Mouse (Mus musculus): ENCODE data around the gene Zfp512b. TPM values are rescaled to one million over a fixed set of nuclear protein-coding genes. Genes with fewer than 3 reads are reported as not detected.
A peak's percentile ranks its signal among the peaks of the same experiment; 100 is the strongest.

Zfp512b gene
- polyA plus RNA-seq, 1 experiment: 32.2 TPM

DNA sequence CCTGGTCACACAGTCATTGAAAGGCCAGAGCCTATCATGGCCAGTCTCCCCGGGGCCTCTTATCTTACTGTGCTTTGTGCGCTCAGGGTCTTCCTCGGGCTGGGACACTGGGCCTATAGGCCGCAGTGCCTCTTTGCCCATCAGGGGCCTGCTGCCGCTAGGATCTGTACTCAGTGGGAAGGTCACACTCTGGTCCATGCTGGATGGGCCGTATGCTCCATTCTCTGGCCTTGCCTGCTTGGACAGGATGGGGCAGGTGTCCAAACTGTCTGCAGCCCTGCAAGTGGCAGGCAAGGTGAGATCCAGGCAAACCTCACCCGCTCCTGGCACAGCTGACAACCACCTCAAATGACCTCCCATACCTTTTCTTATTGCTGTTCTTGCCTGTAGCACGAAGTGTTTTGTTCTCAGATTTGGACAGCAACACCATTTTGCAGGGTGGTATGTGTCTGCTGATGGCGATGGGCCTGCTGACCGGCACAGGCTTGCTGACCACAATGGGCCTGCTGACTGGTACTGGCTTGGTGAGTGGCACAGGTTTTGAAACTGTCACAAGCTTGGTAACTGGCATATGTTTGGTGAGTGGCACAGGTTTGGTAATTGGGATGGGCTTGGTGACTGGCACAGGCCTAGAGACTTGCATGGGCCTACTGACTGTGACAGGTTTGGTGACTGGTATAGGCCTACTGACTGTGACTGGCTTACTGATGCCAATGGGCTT is 3.4 kb downstream of the Zfp512b start:
- no peak for TF ChIP-seq CTCF (conservative IDR thresholded peaks at IDR 0.05; ENCODE audit: insufficient read depth, insufficient read length, low read depth, low read length)
- no peak for TF ChIP-seq POLR2A (IDR thresholded peaks at IDR 0.05; ENCODE audit: low read depth, low read length)
- H3K27ac ChIP-seq (ENCODE audit: insufficient read depth, low read depth, low read length): no peak overlapping the region
- WGBS: 91% methylated on average over 10 of the region's 10 CpGs
- no peaks in the 10 kb centered on the region for H3K36me3 ChIP-seq (ENCODE audit: control insufficient read depth, insufficient read depth, low read length)
- DNase-seq: no peak
- H3K4me3 ChIP-seq (ENCODE audit: insufficient read depth, low read depth, low read length): no peak overlapping the region
- H3K4me1 ChIP-seq (ENCODE audit: control insufficient read depth, insufficient read depth, low read length): peaks cover 9% of the 10 kb centered on the region; the same call in 1 of the 2 replicates
- H3K27me3 ChIP-seq (replicated peaks; ENCODE audit: control insufficient read depth, insufficient read depth, low read length): no peaks in the 10 kb centered on the region

- Histone ChIP-seq H3K27me3 (replicated peaks; ENCODE audit: control insufficient read depth, insufficient read depth, low read length) (no peaks in the 10 kb centered on the region), H3K36me3 (ENCODE audit: control insufficient read depth, insufficient read depth, low read length) (no peaks in the 10 kb centered on the region), H3K4me1 (ENCODE audit: control insufficient read depth, insufficient read depth, low read length) (peaks cover 9% of the 10 kb centered on the region; the same call in 1 of the 2 replicates), H3K4me3 (ENCODE audit: insufficient read depth, low read depth, low read length) (no peak overlapping the region), H3K27ac (ENCODE audit: insufficient read depth, low read depth, low read length) (no peak overlapping the region)
- 85% methylated on average over 11 of the region's 11 CpGs for WGBS
- TF ChIP-seq CTCF (conservative IDR thresholded peaks at IDR 0.05; ENCODE audit: insufficient read depth, insufficient read length, low read depth, low read length) (no peak), POLR2A (IDR thresholded peaks at IDR 0.05; ENCODE audit: low read depth, low read length) (no peak)
- no peak for DNase-seq
Observed at GRCm38 (mm10) chr2:181588229-181588780, 4.3 kb downstream of the Zfp512b start.

GRCm38 (mm10) chr2:181587796-181588195 is 4.8 kb downstream of the Zfp512b start:
- H3K4me1 ChIP-seq (ENCODE audit: control insufficient read depth, insufficient read depth, low read length): peaks cover 5% of the 10 kb centered on the region; the same call in 1 of the 2 replicates
- no peak overlapping the region for H3K27ac ChIP-seq (ENCODE audit: insufficient read depth, low read depth, low read length)
- TF ChIP-seq POLR2A (IDR thresholded peaks at IDR 0.05; ENCODE audit: low read depth, low read length) (no peak), CTCF (conservative IDR thresholded peaks at IDR 0.05; ENCODE audit: insufficient read depth, insufficient read length, low read depth, low read length) (0 out of 2 replicates have a peak, but pooled peaks have one; percentile 16)
- no peaks in the 10 kb centered on the region for H3K27me3 ChIP-seq (replicated peaks; ENCODE audit: control insufficient read depth, insufficient read depth, low read length)
- WGBS: 79% methylated on average over 6 of the region's 6 CpGs
- H3K4me3 ChIP-seq (ENCODE audit: insufficient read depth, low read depth, low read length): no peak overlapping the region
- H3K36me3 ChIP-seq (ENCODE audit: control insufficient read depth, insufficient read depth, low read length): no peaks in the 10 kb centered on the region
- DNase-seq: no peak

DNA sequence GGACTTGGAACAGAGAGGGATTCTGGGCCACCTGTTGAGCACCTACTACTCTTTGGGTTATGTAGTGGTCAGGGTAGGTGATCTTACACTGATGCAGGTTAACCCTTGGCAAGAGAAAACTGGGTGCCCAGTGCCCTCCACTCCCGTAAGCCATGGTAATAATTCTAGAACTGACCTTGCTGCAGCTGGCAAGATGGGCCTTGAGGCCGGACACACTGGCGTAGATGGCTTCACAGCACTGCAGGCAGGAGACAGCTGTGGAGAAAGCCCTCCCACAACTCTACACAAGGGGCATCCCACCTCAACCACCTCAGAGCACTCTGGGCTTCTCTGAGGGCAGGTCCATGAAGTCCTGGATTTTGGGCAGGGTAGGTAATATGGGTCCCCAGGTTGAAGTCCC is 6.5 kb downstream of the Zfp512b start:
- Histone ChIP-seq H3K27me3 (replicated peaks; ENCODE audit: control insufficient read depth, insufficient read depth, low read length) (no peaks in the 10 kb centered on the region), H3K4me3 (ENCODE audit: insufficient read depth, low read depth, low read length) (no peak overlapping the region), H3K36me3 (ENCODE audit: control insufficient read depth, insufficient read depth, low read length) (no peaks in the 10 kb centered on the region), H3K4me1 (ENCODE audit: control insufficient read depth, insufficient read depth, low read length) (0 out of 2 replicates have a peak, but pooled peaks cover 4% of the 10 kb centered on the region), H3K27ac (ENCODE audit: insufficient read depth, low read depth, low read length) (no peak overlapping the region)
- DNase-seq: no peak
- TF ChIP-seq POLR2A (IDR thresholded peaks at IDR 0.05; ENCODE audit: low read depth, low read length) (no peak), CTCF (conservative IDR thresholded peaks at IDR 0.05; ENCODE audit: insufficient read depth, insufficient read length, low read depth, low read length) (no peak)
- WGBS: 94% methylated on average over 3 of the region's 3 CpGs

- H3K27ac ChIP-seq (ENCODE audit: insufficient read depth, low read depth, low read length): no peak overlapping the region
Observed at GRCm38 (mm10) chr2:181585506-181585905, 7.1 kb downstream of the Zfp512b start.

DNA sequence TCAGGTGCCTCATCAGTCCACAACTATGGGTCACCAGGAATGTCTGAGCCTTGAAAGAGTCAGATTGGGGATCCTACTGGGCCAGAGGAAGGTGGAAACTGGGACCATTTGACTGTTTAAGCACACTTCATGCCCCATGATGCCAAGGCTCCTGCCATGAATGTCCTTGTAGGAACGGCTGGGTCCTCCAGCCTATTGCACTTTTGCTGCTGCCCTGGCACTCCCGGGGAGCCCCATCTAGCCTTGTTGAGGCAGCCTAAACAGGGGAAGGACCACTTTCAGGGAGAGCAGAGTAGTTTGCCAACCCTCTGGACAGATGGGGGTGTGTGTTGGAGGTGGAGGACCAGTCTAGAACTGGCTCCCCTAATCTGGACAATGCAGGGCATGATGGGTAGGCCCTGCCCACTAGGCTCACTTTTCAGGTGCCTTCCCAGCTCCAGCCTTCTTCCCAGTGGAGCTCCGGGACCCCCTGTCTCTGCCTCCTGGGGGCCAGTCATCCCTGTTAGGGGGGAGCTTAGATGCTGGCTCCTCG is 8.1 kb downstream of the Zfp512b start, which contains the start of gene Uckl1:
Gene Uckl1, minus strand, starts transcription at position 482 of the 532 bp plus-strand sequence.
- 91% methylated on average over 4 of the region's 4 CpGs for WGBS
- H3K36me3 ChIP-seq (ENCODE audit: control insufficient read depth, insufficient read depth, low read length): no peaks in the 10 kb centered on the region

More at GRCm38 (mm10) chr2:181585506-181585905, 7.1 kb downstream of the Zfp512b start:
- Histone ChIP-seq H3K4me1 (ENCODE audit: control insufficient read depth, insufficient read depth, low read length) (0 out of 2 replicates have a peak, but pooled peaks cover 4% of the 10 kb centered on the region), H3K27me3 (replicated peaks; ENCODE audit: control insufficient read depth, insufficient read depth, low read length) (no peaks in the 10 kb centered on the region), H3K36me3 (ENCODE audit: control insufficient read depth, insufficient read depth, low read length) (no peaks in the 10 kb centered on the region), H3K4me3 (ENCODE audit: insufficient read depth, low read depth, low read length) (no peak overlapping the region)
- TF ChIP-seq POLR2A (IDR thresholded peaks at IDR 0.05; ENCODE audit: low read depth, low read length): no peak
- TF ChIP-seq CTCF (conservative IDR thresholded peaks at IDR 0.05; ENCODE audit: insufficient read depth, insufficient read length, low read depth, low read length): no peak
- DNase-seq: no peak
- WGBS: 88% methylated on average over 5 of the region's 5 CpGs

More for the DNA sequence above, 8.1 kb downstream of the Zfp512b start, which contains the start of gene Uckl1:
- Histone ChIP-seq H3K27me3 (replicated peaks; ENCODE audit: control insufficient read depth, insufficient read depth, low read length) (no peaks in the 10 kb centered on the region), H3K4me3 (ENCODE audit: insufficient read depth, low read depth, low read length) (no peak within 1 kb of the TSS), H3K27ac (ENCODE audit: insufficient read depth, low read depth, low read length) (no peak within 1 kb of the TSS), H3K4me1 (ENCODE audit: control insufficient read depth, insufficient read depth, low read length) (peaks cover 8% of the 10 kb centered on the region; the same call in 1 of the 2 replicates)
- TF ChIP-seq POLR2A (IDR thresholded peaks at IDR 0.05; ENCODE audit: low read depth, low read length) (no peak), CTCF (conservative IDR thresholded peaks at IDR 0.05; ENCODE audit: insufficient read depth, insufficient read length, low read depth, low read length) (no peak)
- no peak for DNase-seq
